Mouse (Mus musculus): ENCODE results near the gene Asb16. TPM values are rescaled to one million over a fixed set of nuclear protein-coding genes. Genes with fewer than 3 reads are reported as not detected.

Asb16 gene
- polyA plus RNA-seq, 1 experiment from 2014 or later: 0.23 TPM

DNA sequence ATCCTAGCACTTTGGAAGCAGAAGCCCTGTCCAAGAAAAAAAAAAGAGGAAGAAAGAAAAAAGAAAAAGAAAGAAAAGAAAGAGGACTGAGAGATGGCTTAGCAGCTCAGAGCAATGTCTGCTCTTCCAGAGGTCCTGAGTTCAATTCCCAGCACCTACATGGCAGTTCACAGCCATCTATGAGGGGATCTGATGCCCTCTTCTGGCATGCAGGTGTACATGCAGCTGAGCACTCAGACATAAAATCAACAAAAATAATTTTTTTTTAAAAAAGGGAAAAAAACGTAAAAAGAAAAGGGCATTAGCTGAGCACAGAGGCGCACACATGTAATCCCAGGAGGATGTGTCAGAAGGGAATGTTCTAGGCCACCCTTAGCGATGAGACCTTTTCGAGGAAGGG, 21.7 kb upstream of the Asb16 start:
- 85% methylated on average over 4 of the region's 4 CpGs for WGBS (ENCODE audit: insufficient replicate concordance)
- Histone ChIP-seq H3K27ac (ENCODE audit: low read depth, low read length) (no peak overlapping the region), H3K9ac (ENCODE audit: low read depth, low read length) (no peak overlapping the region), H3K36me3 (ENCODE audit: control insufficient read depth, insufficient read depth, low read length) (no peaks in the 10 kb centered on the region), H3K9me3 (replicated peaks; ENCODE audit: control insufficient read depth, low read length) (no peaks in the 10 kb centered on the region), H3K4me1 (ENCODE audit: control insufficient read depth, insufficient read depth, low read length) (peaks cover 16% of the 10 kb centered on the region), H3K27me3 (ENCODE audit: control insufficient read depth, insufficient read depth, low read length) (no peaks in the 10 kb centered on the region), H3K4me3 (ENCODE audit: low read depth, low read length) (no peak overlapping the region), H3K4me2 (no peak overlapping the region)
- ATAC-seq (replicated peaks; ENCODE audit: insufficient number of reproducible peaks, low FRiP score, low TSS enrichment): no peak

DNA sequence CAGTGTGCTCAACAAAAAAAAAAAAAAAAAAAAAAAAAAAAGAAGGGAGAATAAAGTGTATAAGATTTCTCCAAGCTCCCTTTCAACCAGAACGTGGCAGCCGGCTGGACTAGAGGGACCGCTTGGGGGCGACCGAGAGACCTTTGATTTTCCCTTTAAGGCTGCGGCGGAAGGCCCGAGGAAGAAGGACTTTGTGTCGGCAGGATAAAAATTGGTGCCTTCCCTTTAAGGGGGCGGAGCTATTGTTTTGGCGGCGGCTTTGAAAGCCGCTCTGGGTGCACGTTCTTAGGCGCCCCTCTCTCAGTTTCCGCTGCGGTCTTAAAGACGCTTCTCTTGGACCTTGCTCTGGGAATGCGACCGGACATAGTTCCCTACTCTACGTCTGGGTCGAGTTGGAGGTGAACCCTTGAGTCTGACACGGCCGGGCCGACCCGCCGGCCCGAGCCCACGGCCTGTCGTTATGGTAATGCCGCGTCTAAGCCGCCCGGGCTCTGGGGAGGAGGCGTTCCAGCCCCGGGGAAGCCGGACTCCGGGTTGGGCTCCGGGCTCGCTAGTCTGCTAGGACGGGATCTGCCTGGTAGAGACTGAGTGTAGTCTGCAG, 19.8 kb upstream of the Asb16 start, which contains the start of gene BC030867:
BC030867 (plus strand) TSS at position 253 of the 601 bp plus-strand sequence.
- WGBS (ENCODE audit: insufficient replicate concordance): under 1% methylated on average over 41 of the region's 41 CpGs
- ATAC-seq (replicated peaks; ENCODE audit: insufficient number of reproducible peaks, low FRiP score, low TSS enrichment): peak; percentile 31
- no peak within 1 kb of the TSS for H3K27ac ChIP-seq (ENCODE audit: low read depth, low read length)
- H3K27me3 ChIP-seq (ENCODE audit: control insufficient read depth, insufficient read depth, low read length): no peaks in the 10 kb centered on the region
- H3K4me2 ChIP-seq: peak within 1 kb of the TSS; percentile 82
- H3K9ac ChIP-seq (ENCODE audit: low read depth, low read length): peak within 1 kb of the TSS; percentile 75
- H3K9me3 ChIP-seq (replicated peaks; ENCODE audit: control insufficient read depth, low read length): no peaks in the 10 kb centered on the region
- H3K4me3 ChIP-seq (ENCODE audit: low read depth, low read length): peak within 1 kb of the TSS; percentile 75
- H3K36me3 ChIP-seq (ENCODE audit: control insufficient read depth, insufficient read depth, low read length): no peaks in the 10 kb centered on the region
- H3K4me1 ChIP-seq (ENCODE audit: control insufficient read depth, insufficient read depth, low read length): peaks cover 18% of the 10 kb centered on the region

DNA sequence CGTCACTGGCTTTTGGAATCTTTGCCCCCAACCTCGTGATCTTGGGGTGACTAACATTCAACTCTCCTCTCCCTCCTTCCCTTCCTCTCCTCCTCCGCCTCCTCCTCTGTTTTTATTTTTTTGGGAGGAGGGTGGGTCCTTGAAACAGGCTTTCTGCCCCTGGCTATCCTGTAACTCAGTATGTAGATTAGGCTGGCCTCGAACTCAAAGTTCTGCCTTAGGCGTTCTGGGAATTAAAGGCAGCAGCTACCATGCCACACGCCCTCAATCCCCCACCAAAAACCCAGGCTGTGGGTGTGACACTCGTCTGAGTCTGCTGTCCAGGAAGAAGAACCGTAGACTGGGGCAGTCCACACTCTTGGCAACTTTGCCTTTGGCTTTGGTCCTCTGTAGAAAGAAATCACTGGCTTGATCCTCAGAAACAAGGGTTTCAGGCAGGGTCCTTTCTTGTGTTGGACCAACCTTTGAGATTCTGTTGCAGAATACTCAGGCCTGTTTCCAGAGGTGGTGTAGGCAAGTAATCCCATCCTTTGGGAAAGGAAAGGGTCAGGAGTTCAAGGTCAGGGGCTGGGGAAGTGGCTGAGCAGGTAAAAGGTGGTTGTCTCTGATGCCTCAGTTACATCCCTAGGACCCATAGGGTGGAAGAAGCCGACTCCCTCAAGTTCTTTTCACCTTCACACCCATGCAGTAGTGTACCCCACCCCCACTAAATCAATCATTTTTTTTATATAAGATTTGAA, 19.0 kb upstream of the Asb16 start:
- ATAC-seq (replicated peaks; ENCODE audit: insufficient number of reproducible peaks, low FRiP score, low TSS enrichment): no peak
- Histone ChIP-seq H3K4me3 (ENCODE audit: low read depth, low read length) (peak overlapping the region; percentile 75), H3K9me3 (replicated peaks; ENCODE audit: control insufficient read depth, low read length) (no peaks in the 10 kb centered on the region), H3K36me3 (ENCODE audit: control insufficient read depth, insufficient read depth, low read length) (no peaks in the 10 kb centered on the region), H3K4me1 (ENCODE audit: control insufficient read depth, insufficient read depth, low read length) (peaks cover 25% of the 10 kb centered on the region), H3K27ac (ENCODE audit: low read depth, low read length) (no peak overlapping the region), H3K4me2 (peak overlapping the region; percentile 82), H3K9ac (ENCODE audit: low read depth, low read length) (peak overlapping the region; percentile 75), H3K27me3 (ENCODE audit: control insufficient read depth, insufficient read depth, low read length) (no peaks in the 10 kb centered on the region)
- WGBS (ENCODE audit: insufficient replicate concordance): 13% methylated on average over 9 of the region's 9 CpGs

DNA sequence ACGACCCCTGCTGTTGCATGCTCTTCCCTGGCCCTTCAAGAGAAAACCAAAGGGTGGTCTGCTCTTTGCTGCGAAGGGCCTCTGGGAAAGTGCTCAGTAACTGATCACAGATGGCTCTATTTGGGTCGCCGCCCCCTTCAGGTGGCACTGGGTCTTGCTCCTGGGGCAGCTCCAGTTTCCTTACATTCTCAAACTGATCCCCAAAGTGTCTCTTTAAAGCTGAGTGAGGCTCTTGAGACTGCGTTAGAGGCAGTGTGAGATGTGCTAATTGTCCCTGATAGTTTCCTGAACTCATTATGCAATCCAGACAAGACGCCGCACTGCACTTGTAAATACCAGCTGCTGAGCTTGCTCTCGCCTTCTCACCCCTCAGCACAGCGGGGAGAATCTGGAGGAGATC, 11.0 kb upstream of the Asb16 start:
- no peaks in the 10 kb centered on the region for H3K27me3 ChIP-seq (ENCODE audit: control insufficient read depth, insufficient read depth, low read length)
- no peaks in the 10 kb centered on the region for H3K9me3 ChIP-seq (replicated peaks; ENCODE audit: control insufficient read depth, low read length)
- no peak overlapping the region for H3K4me3 ChIP-seq (ENCODE audit: low read depth, low read length)
- H3K4me1 ChIP-seq (ENCODE audit: control insufficient read depth, insufficient read depth, low read length): peaks cover 21% of the 10 kb centered on the region
- no peak overlapping the region for H3K27ac ChIP-seq (ENCODE audit: low read depth, low read length)
- no peak for ATAC-seq (replicated peaks; ENCODE audit: insufficient number of reproducible peaks, low FRiP score, low TSS enrichment)
- peaks cover 3% of the 10 kb centered on the region; the same call in 1 of the 2 replicates for H3K36me3 ChIP-seq (ENCODE audit: control insufficient read depth, insufficient read depth, low read length)
- no peak overlapping the region for H3K4me2 ChIP-seq
- WGBS (ENCODE audit: insufficient replicate concordance): 35% methylated on average over 9 of the region's 9 CpGs
- no peak overlapping the region for H3K9ac ChIP-seq (ENCODE audit: low read depth, low read length)

DNA sequence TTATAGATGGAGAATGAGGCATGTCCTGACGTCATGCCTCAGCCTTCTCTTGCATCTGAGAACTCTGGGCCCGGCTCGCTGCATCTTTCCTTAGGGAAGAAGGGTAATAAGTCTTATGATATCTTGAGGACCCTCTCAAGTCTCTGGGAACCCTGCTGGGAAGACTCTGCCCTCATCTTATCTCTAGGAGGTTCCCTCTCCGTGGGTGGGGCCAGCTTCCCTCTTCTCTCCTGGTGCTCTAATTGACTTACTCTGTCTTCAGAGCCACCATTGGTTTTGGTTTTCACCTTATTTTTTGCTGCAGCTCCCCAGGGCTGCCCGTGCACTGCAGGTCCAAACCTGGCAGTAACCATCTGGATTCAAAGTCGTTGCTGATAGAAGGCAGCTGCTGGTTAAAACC, 10.4 kb upstream of the Asb16 start:
- Histone ChIP-seq H3K4me3 (ENCODE audit: low read depth, low read length) (no peak overlapping the region), H3K27me3 (ENCODE audit: control insufficient read depth, insufficient read depth, low read length) (no peaks in the 10 kb centered on the region), H3K4me1 (ENCODE audit: control insufficient read depth, insufficient read depth, low read length) (peaks cover 21% of the 10 kb centered on the region), H3K9me3 (replicated peaks; ENCODE audit: control insufficient read depth, low read length) (no peaks in the 10 kb centered on the region), H3K4me2 (no peak overlapping the region), H3K36me3 (ENCODE audit: control insufficient read depth, insufficient read depth, low read length) (peaks cover 3% of the 10 kb centered on the region; the same call in 1 of the 2 replicates), H3K27ac (ENCODE audit: low read depth, low read length) (no peak overlapping the region), H3K9ac (ENCODE audit: low read depth, low read length) (no peak overlapping the region)
- 62% methylated on average over 6 of the region's 6 CpGs for WGBS (ENCODE audit: insufficient replicate concordance)
- no peak for ATAC-seq (replicated peaks; ENCODE audit: insufficient number of reproducible peaks, low FRiP score, low TSS enrichment)

DNA sequence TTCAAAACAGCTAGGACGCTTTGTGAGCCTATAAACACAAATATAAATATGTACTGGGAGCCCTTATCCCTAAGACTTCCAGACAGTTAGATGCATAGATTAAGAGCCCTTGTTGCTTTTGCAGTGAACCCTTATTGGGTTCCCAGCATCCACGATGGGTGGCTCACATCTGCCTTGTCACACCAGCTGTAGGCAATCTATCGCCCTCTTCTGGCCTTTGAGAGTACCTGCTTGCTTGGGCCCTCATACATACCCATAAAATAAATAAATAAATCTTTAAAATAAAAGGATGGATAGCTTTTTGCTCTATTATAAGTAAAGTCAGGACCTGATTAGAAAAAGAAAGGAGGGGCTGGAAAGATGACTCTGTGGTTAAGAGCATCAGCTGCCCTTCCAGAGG, 10.0 kb upstream of the Asb16 start:
- 79% methylated on average over 3 of the region's 3 CpGs for WGBS (ENCODE audit: insufficient replicate concordance)
- H3K27ac ChIP-seq (ENCODE audit: low read depth, low read length): no peak overlapping the region
- no peaks in the 10 kb centered on the region for H3K9me3 ChIP-seq (replicated peaks; ENCODE audit: control insufficient read depth, low read length)
- no peak overlapping the region for H3K4me3 ChIP-seq (ENCODE audit: low read depth, low read length)
- H3K27me3 ChIP-seq (ENCODE audit: control insufficient read depth, insufficient read depth, low read length): no peaks in the 10 kb centered on the region
- no peak for ATAC-seq (replicated peaks; ENCODE audit: insufficient number of reproducible peaks, low FRiP score, low TSS enrichment)
- H3K36me3 ChIP-seq (ENCODE audit: control insufficient read depth, insufficient read depth, low read length): peaks cover 3% of the 10 kb centered on the region; the same call in 1 of the 2 replicates
- H3K9ac ChIP-seq (ENCODE audit: low read depth, low read length): no peak overlapping the region
- H3K4me1 ChIP-seq (ENCODE audit: control insufficient read depth, insufficient read depth, low read length): peaks cover 20% of the 10 kb centered on the region
- H3K4me2 ChIP-seq: no peak overlapping the region

DNA sequence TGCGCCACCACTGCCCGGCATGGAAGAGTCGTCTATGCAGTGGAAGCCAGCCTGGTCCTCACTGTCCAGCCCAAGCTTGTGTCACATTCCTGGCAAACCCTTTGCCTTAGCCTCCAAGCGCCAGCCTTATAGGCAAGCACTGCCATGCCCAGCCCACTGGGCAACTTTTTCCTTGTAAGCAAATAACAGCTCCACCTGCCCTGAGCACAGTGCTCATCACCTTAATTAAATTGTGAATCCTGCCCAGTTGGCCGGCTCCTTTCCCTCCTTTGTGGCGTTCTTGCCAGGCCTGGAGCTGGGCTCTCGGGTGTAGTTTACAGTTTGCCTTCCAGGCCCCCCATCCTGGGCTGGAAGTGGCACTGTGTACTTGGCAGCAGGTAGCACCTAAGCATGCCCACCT, 5.3 kb upstream of the Asb16 start:
- WGBS (ENCODE audit: insufficient replicate concordance): 91% methylated on average over 7 of the region's 7 CpGs
- Histone ChIP-seq H3K27me3 (ENCODE audit: control insufficient read depth, insufficient read depth, low read length) (no peaks in the 10 kb centered on the region), H3K4me3 (ENCODE audit: low read depth, low read length) (no peak overlapping the region), H3K27ac (ENCODE audit: low read depth, low read length) (no peak overlapping the region), H3K4me1 (ENCODE audit: control insufficient read depth, insufficient read depth, low read length) (peaks cover 3% of the 10 kb centered on the region; the same call in 1 of the 2 replicates), H3K36me3 (ENCODE audit: control insufficient read depth, insufficient read depth, low read length) (peaks cover 3% of the 10 kb centered on the region; the same call in 1 of the 2 replicates), H3K9me3 (replicated peaks; ENCODE audit: control insufficient read depth, low read length) (no peaks in the 10 kb centered on the region), H3K4me2 (no peak overlapping the region), H3K9ac (ENCODE audit: low read depth, low read length) (no peak overlapping the region)
- no peak for ATAC-seq (replicated peaks; ENCODE audit: insufficient number of reproducible peaks, low FRiP score, low TSS enrichment)

DNA sequence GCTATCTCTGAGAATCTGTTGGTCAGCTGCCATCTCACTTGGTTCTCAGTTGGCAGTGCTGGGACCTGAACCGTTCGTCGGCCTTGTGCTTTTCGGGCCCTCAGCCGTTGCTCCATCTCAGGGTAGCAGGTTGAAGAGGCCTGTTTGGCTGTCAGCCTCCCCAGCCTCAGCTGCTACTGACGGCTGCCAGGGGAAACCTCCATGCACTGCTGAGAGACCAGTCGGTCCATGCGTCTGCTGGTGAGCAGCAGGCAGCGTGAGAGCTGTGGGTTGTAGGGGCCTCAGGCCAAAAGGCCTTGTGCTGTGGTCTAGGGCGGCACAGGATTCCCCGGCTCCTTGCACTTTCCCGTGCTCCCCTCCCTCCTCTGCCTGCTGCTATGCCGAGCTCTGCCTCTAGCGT, 2.7 kb upstream of the Asb16 start:
- peaks cover 3% of the 10 kb centered on the region; the same call in 1 of the 2 replicates for H3K4me1 ChIP-seq (ENCODE audit: control insufficient read depth, insufficient read depth, low read length)
- no peak overlapping the region for H3K27ac ChIP-seq (ENCODE audit: low read depth, low read length)
- H3K36me3 ChIP-seq (ENCODE audit: control insufficient read depth, insufficient read depth, low read length): peaks cover 3% of the 10 kb centered on the region; the same call in 1 of the 2 replicates
- no peaks in the 10 kb centered on the region for H3K27me3 ChIP-seq (ENCODE audit: control insufficient read depth, insufficient read depth, low read length)
- ATAC-seq (replicated peaks; ENCODE audit: insufficient number of reproducible peaks, low FRiP score, low TSS enrichment): no peak
- no peak overlapping the region for H3K4me2 ChIP-seq
- H3K9me3 ChIP-seq (replicated peaks; ENCODE audit: control insufficient read depth, low read length): no peaks in the 10 kb centered on the region
- 61% methylated on average over 14 of the region's 14 CpGs for WGBS (ENCODE audit: insufficient replicate concordance)
- H3K4me3 ChIP-seq (ENCODE audit: low read depth, low read length): no peak overlapping the region
- H3K9ac ChIP-seq (ENCODE audit: low read depth, low read length): no peak overlapping the region

All from heart, embryonic 11.5 days (tissue).